Mouse (Mus musculus): ENCODE measurements around the gene Mrpl39. TPM values are rescaled to one million over a fixed set of nuclear protein-coding genes. Genes with fewer than 3 reads are reported as not detected.

Mrpl39 gene
- 33.6 and 39.6 TPM in 2 replicates for polyA plus RNA-seq (2015; fragmentation: Nextera tagmentation; extraction: Ambion mirVana)

DNA sequence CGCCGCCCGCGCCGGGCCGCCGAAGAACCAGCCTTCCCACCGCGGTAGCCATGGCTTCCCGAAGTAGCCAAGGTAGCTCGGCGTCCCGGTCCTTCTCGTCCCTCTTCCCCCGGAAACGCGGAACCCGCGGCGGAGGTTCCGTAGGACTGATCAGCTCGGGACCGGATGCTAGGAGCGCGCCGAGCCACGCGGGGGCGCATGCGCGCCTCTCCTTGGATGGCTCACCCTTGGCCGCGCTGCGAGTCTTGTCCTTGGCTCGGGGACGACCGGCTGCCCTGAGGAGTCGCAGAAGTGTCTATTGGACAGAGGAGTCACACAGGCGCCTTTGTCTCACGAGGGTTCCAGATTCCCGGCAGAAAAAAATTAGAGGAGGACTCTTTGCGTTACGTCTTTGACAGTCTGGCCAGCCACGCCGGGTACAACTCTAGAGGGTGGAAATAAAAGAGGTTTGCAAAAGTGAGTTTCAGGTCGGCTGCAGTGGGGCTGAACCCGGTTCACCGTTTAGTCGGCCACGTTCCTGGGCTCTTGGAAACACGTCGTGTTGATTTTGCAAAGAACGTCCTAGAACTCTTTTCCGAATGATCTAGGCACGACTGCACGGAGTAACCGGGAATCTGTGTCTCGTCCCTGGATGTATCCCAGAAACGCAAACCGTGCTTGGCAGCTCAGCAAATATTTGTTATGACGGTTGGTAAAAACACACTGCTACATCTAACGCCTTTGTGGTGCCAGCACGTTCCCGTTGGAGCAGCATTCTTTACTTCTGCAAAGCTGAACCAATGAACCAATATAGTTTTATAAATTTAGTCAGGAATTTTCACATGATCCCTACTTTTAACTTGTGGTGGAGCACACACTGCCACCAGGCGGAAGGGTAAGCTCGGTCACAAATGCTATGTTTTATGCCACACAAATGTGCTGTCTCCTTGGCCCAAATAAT, at the start of gene Mrpl39:
Gene Mrpl39 (minus strand): TSS at position 577 of the 940 bp plus-strand sequence.

DNA sequence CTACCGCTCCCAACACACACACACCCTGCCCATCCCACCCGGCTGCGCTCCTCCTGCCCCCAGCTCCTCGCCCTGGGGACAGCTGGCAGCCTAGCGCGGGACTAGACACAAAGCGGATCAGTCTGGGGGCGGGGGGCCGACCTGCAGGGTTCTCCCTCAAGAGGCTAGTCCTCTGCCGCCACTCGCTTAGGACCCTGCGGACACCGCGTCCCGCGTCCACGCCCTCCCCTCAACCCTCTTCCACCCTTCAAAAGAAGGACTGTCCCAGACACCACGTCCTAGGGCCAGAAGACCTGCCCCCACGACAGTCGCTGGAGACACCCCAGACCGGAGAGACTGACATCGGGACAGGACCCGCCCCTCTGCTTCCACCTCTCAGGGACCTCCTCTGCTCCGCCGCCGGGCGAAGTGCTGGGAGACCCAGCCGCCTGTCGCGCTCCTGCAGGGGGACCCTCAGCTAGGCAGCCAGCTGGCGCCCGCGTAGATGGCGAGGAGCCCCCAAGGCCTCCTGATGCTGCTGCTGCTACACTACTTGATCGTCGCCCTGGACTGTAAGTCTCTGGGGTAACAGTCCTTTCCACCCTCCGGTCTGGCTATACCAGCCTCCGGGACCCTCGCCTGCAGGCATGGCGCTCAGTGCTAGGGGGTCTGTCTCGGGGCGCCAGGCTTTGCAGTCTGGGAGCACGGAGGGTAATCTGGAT, 38.6 kb upstream of the Mrpl39 start, which contains the start of gene Jam2:
Gene Jam2 (plus strand): TSS at position 121 of the 701 bp plus-strand sequence.

MicroRNA genes within 50 kb of the gene (microRNA counts, 519-probe panel; counts per million panel counts)
- 40.5 counts per million for microRNA mmu-miR-155

Small RNA genes within 50 kb of the gene (microRNA-seq; reads per million reads assigned to microRNA genes)
- gene Mir155 = 123 reads per million, percentile 47 among the genes with 10 or more reads in this experiment

Other genes starting within 250 kb of the Mrpl39 start
- gene A730009L09Rik, start 220.6 kb downstream of the Mrpl39 start, polyA plus RNA-seq (2015; fragmentation: Nextera tagmentation; extraction: Ambion mirVana) = 0.12 TPM in 1 of 2 replicates, not detected in the other
- gene Jam2, start 38.4 kb upstream of the Mrpl39 start, polyA plus RNA-seq (2015; fragmentation: Nextera tagmentation; extraction: Ambion mirVana) = 33.6 and 33.9 TPM in 2 replicates
- gene Gabpa, start 99.2 kb upstream of the Mrpl39 start, polyA plus RNA-seq (2015; fragmentation: Nextera tagmentation; extraction: Ambion mirVana) = 8.9 and 9.0 TPM in 2 replicates
- 1,045 and 1,084 TPM in 2 replicates for gene Atp5j, start 99.9 kb upstream of the Mrpl39 start, polyA plus RNA-seq (2015; fragmentation: Nextera tagmentation; extraction: Ambion mirVana)

Data from neural tube, postnatal 0 days (tissue).